Mouse (Mus musculus) activated CD4-positive, CD25-positive, alpha-beta regulatory T cell, adult 4 months (primary cell): ENCODE data around the gene Lrrc41. TPM values are rescaled to one million over a fixed set of nuclear protein-coding genes. Genes with fewer than 3 reads are reported as not detected.

Experiments
- ATAC-seq: one replicate; pipeline ENCODE4 v1.8.0; 2017
- polyA plus RNA-seq, 2 experiments: library from polyadenylated mRNA; unstranded; fragments of 100-300 nt; shearing (Covaris generic); gene quantifications; one replicate each; pipeline ENCODE4 v1.2.1; 2017

Lrrc41 gene
- polyA plus RNA-seq, 2 experiments from 2014 or later = 17.5 to 17.9 TPM

GRCm38 (mm10) chr4:116077240-116078095, 2.4 kb downstream of the Lrrc41 start:
- no peak for ATAC-seq

DNA sequence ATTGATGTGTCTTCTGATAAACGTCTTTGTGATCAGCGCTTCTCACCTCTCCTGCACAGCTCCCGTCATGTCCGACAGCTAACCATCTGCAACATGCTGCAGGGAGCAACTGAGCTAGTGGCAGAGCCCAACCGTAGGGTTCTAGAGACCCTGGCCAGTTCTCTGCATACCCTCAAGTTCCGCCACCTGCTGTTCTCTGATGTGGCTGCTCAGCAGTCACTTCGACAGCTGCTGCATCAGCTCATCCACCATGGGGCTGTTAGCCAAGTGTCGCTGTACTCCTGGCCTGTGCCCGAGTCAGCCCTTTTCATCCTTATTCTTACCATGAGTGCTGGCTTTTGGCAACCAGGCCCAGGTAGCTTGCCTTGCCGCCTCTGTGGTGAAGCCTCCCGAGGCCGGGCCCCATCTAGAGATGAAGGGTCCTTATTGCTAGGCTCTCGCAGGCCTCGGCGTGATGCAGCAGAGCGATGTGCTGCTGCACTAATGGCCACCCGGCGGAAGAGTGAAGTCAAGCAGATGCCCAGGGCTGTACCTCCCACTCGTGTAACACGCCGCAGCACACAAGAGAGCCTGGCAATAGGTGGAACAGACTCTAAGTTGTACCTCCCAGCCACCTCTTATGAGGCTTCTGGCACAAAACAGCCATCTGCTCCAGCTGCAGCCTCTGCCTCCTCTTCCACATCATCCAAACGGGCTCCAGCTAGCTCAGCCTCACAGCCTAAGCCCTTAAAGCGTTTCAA, 13.6 kb downstream of the Lrrc41 start:
- ATAC-seq = no peak

DNA sequence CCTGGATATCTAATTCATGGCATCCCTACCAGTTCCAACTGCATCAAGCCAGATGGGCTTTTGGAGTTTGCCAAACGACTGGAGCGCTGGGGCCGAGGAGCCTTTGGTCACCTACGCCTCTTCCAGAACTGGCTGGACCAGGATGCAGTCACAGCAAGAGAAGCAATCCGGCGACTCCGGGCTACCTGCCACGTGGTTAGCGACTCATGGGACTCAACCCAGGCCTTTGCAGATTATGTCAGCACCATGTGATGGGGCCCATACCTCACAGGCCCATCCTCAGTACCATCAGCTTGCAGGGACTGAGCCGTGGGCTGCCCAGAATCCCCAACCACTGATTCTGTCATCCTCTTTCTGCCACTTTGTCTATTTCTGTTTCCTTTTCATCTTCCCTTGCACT, 21.2 kb downstream of the Lrrc41 start:
- no peak for ATAC-seq

DNA sequence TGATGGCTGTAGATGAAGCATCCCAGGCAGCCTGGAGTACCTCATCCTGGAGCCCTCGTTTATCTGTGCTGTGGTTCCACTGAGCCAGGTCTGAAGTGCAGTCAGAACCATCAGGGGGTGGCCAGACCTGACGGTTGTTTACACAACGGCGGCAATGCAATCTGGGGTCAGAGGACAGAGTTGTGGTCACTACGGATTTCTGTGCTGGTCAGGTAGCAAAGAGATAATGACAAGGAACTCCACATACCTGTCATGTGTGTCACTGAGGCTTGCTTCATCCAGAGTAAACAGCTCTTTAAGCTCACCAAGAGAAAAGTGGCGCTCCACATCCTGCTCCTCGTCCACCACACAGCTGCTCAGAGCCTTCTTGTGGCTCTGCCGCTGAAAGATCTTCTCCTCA, 22.1 kb downstream of the Lrrc41 start:
- no peak for ATAC-seq

GRCm38 (mm10) chr4:116100959-116101358, 25.9 kb downstream of the Lrrc41 start:
- ATAC-seq = no peak

DNA sequence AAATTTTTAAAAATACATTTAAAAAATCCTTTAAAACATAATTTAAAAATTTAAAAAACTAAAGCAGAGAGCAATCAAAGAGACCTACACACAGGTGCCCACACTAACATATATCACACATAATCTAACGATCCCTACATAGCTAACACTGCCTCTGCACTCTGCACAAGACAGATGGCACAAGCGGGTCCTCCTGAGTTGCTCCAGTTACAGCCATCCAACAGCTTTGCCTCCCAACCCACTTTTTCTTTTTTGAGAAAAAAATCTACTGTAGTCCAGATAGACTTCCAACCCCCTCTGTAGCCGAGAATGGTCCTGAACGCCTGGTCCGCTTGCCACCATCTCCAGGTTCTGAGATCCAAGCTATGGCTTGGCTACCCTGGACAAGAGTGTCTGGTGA, 30.2 kb downstream of the Lrrc41 start:
- ATAC-seq = no peak

DNA sequence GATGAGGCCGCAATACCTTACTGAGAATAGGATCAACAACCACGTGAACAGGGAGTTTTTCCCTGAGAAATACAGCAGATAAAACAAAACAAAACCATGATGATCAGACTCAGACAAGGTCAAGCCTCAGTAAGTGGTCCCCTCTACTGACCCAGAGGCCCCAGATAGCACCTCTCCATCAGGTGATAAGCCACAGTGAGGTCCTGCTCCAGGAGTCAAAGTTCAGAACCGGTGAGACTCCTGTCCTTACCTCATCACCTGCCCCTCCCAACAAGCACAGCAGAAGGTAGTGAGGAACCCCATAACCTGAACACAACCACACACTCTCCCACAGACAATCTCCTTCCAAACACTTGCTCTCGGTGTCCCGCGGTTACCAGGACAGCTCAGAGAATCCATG, 35.6 kb downstream of the Lrrc41 start:
- ATAC-seq = no peak

GRCm38 (mm10) chr4:116111486-116111885, 36.4 kb downstream of the Lrrc41 start:
- ATAC-seq = no peak

- no peak for ATAC-seq
These were observed 47.7 kb downstream of the Lrrc41 start for GRCm38 (mm10) chr4:116122762-116123161.

GRCm38 (mm10) chr4:116123602-116124519, 48.8 kb downstream of the Lrrc41 start, which contains the start of the genes Rad54l and Pomgnt1:
Gene Rad54l, minus strand, starts transcription at chr4:116123690.
Gene Pomgnt1, plus strand, starts transcription at chr4:116123840.
- ATAC-seq = peak; percentile 98

DNA sequence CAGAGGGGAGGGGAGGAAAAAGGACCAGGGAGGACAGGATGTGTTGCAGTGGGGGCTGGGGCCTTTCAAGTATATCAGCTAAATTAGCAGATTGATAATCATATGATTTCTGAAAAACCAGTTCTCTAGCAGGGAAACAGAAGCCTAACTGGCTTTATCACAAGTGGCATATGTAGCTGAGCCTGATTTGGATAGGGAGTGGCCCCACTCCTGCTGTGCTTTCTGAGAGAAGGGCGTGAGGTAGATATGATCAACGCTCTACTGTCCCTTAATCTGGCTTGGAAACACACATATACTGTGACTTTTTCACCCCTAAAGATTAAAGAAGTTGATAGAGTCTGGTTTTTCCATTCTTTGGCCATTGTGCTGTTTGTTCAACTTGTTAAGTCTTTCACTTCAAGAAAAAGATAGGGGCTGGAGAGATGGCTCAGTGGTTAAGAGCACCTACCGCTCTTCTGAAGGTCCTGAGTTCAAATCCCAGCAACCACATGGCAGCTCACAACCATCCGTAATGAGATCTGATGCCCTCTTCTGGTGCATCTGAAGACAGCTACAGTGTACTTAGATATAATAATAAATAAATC, 50.8 kb downstream of the Lrrc41 start:
- no peak for ATAC-seq

GRCm38 (mm10) chr4:116127956-116128355, 52.9 kb downstream of the Lrrc41 start:
- no peak for ATAC-seq

- ATAC-seq = no peak
These were observed 58.1 kb downstream of the Lrrc41 start for GRCm38 (mm10) chr4:116133126-116133525.

DNA sequence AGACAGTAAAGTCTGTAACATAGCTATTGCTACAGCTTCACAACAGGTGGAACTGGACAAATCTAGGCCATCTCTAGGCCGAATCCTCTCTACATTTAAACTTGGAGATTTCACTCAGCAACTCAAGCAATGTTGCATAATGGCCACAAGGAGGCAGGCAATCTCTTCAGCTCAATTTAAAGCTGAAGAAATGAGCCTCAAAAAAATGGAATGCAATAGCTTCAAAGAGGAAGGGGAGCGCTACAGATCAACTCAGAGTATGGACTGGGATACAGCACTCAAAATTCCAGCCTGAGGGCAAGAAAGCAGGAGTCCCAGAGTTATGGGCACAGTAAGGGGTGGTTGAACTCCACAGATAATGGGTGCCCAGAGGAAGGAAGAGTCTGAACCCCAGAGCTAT, 59.9 kb downstream of the Lrrc41 start:
- ATAC-seq = peak; percentile 49

- no peak for ATAC-seq
These were observed 62.4 kb downstream of the Lrrc41 start for GRCm38 (mm10) chr4:116137421-116137996.

DNA sequence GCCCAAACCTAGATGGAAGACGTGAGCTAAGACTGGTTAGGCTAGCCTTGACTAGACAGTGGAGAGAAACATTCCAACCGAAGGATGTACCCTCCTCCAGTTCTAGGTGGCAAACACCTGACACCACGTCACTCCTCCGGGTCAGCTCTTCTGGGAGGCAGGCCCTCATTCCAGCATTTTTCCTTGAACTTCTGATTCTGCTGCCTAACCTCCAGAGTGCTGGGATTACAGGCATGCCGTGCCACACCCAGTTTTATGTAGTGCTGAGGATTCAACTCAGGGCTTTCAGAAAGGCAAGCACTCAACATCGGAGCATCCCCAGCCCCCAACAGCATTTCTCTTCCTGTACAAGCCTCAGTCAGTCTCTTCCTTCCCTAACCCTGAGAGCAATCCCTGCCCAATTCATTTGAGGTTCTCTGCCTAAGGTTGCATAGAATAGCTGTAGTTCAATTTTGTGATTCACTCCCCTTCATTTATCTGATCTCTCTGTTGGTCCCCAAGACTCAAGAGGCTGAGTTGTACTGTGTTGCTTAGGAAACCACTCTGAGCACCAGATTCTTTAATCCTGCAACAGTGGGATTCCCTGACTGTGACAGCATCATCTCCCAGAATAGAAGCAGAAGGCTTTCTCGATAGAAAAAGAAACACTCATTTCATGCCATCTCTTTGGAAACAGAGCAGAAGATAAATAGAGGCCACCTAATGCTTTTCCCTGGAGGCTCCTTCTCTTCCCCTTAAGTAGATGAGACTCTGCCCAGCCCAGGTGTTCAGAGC, 65.9 kb downstream of the Lrrc41 start:
- ATAC-seq = no peak

GRCm38 (mm10) chr4:116141736-116142135, 66.7 kb downstream of the Lrrc41 start:
- ATAC-seq = no peak

- ATAC-seq = no peak
These were observed 67.2 kb downstream of the Lrrc41 start for GRCm38 (mm10) chr4:116142269-116142668.

- peak; percentile 25 for ATAC-seq
These were observed 68.3 kb downstream of the Lrrc41 start for GRCm38 (mm10) chr4:116143317-116143811.

GRCm38 (mm10) chr4:116143891-116144717, 69.0 kb downstream of the Lrrc41 start:
- ATAC-seq = peak; percentile 46
